Mouse (Mus musculus) frontal cortex, adult (tissue): ENCODE measurements around the gene Olfr1138.

ENCODE experiments used
- ATAC-seq: cut with Nextera tagmentation; 2 replicates; pipeline ENCODE4 v1.9.2; 2017; ENCODE audit warnings: mild to moderate bottlenecking, moderate library complexity, mixed read lengths; ENCODE audit not compliant: low TSS enrichment

Gene Olfr1138

GRCm38 (mm10) chr2:87739878-87740277 is at the start of gene Olfr1138:
TSS of gene Olfr1138 (minus strand) at chr2:87739978.
- no peak for ATAC-seq

- ATAC-seq = no peak
These were observed 39.4 kb upstream of the Olfr1138 start, which contains the start of gene Olfr152 for GRCm38 (mm10) chr2:87779183-87779582. TSS of gene Olfr152 (plus strand) at chr2:87779483.

- peak; percentile 57 for ATAC-seq
These were observed 36.4 kb upstream of the Olfr1138 start for GRCm38 (mm10) chr2:87776143-87776542.

- no peak for ATAC-seq
These were observed 14.1 kb upstream of the Olfr1138 start, which contains the start of gene Olfr1141 for GRCm38 (mm10) chr2:87753891-87754290. TSS of gene Olfr1141 (minus strand) at chr2:87753991.

- ATAC-seq = no peak
These were observed 3.7 kb upstream of the Olfr1138 start, which contains the start of gene Olfr1140 for GRCm38 (mm10) chr2:87743452-87743851. TSS of gene Olfr1140 (plus strand) at chr2:87743752.

GRCm38 (mm10) chr2:87713079-87713478 is 26.7 kb downstream of the Olfr1138 start, which contains the start of gene Olfr1137:
TSS of gene Olfr1137 (minus strand) at chr2:87713179.
- ATAC-seq = no peak

GRCm38 (mm10) chr2:87693847-87694246 is 45.9 kb downstream of the Olfr1138 start, which contains the start of gene Olfr1136:
TSS of gene Olfr1136 (minus strand) at chr2:87693947.
- ATAC-seq = no peak
